Mouse (Mus musculus) kidney, embryonic 16.5 days (tissue): ENCODE measurements at regions not wholly inside any gene's neighbourhood (a gene's known extent, or its start where the extent isn't known, plus 50 kb on each side); places are given as distances from the start of the nearest gene placed in this dataset.

Experiments
- ATAC-seq: fragments of 200-750 bp; cut with Nextera tagmentation; 2 replicates; pipeline ENCODE4 v1.8.0; 2017; ENCODE audit warnings: moderate TSS enrichment; ENCODE audit not compliant: low FRiP score, low TSS enrichment
- H3K27ac ChIP-seq: fragments of 300-500 bp; sonication (generic); 2 replicates; pipeline ENCODE4 v1.5.1; 2014; ENCODE audit warnings: low read length
- H3K27me3 ChIP-seq: fragments of 300-500 bp; sonication (generic); 2 replicates; pipeline ENCODE4 v1.6.1; 2014; ENCODE audit warnings: low read length, control low read depth, mixed read lengths; ENCODE audit not compliant: insufficient read depth
- H3K36me3 ChIP-seq: fragments of 300-500 bp; sonication (generic); 2 replicates; pipeline ENCODE4 v1.6.1; 2014; ENCODE audit warnings: low read length, control low read depth, mixed read lengths; ENCODE audit not compliant: insufficient read depth
- H3K4me1 ChIP-seq: fragments of 300-500 bp; sonication (generic); 2 replicates; pipeline ENCODE4 v1.6.1; 2014; ENCODE audit warnings: low read length, control low read depth, mixed read lengths; ENCODE audit not compliant: insufficient read depth
- H3K4me2 ChIP-seq: fragments of 300-500 bp; sonication (generic); replicated peaks from 2 replicates; pipeline ENCODE4 v1.6.1; 2014; ENCODE audit warnings: low read depth, low read length
- H3K4me3 ChIP-seq: fragments of 300-500 bp; sonication (generic); 2 replicates; pipeline ENCODE4 v1.5.1; 2014; ENCODE audit warnings: mild to moderate bottlenecking, low read length
- H3K9ac ChIP-seq: fragments of 300-500 bp; sonication (generic); replicated peaks from 2 replicates; pipeline ENCODE4 v1.6.1; 2014; ENCODE audit warnings: low read length
- H3K9me3 ChIP-seq: fragments of 300-500 bp; sonication (generic); 2 replicates; pipeline ENCODE4 v1.6.1; 2016; ENCODE audit warnings: low read length, control low read depth
- WGBS: fragments of 180-500 bp; shearing (Covaris S2); extraction: QIAGEN DNeasy Blood & Tissue Kit; methylation state at CpG from one replicate; pipeline ENCODE4 v1.1.7; 2014; 5-methylcytosine and 5-hydroxymethylcytosine counted together

DNA sequence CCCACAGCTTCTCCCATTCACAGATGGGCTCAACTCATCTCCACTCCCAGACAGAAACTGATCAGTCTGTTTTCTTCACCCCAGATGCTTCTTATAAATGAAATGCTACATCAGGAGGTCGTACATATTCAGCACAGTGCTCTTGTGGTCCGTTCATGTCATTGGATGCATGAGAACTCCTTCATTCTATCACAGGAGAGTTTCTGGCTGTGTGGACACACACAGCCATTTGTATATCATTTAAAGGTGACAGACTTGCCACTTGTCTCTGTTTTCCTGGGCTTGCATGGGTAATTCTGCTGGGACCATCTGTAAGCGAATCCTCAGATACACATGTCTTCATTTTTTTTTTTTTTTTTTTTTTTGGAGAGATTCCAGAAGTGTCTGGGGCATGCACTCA, 85.7 kb downstream of the 4930426L09Rik start:
- Histone ChIP-seq H3K36me3 (no peaks in the 10 kb centered on the region), H3K9me3 (no peaks in the 10 kb centered on the region), H3K4me3 (no peak overlapping the region), H3K9ac (no peak overlapping the region), H3K4me2 (no peak overlapping the region), H3K27me3 (no peaks in the 10 kb centered on the region), H3K4me1 (no peaks in the 10 kb centered on the region), H3K27ac (no peak overlapping the region)
- ATAC-seq: no peak
- WGBS: 74% methylated on average over 3 of the region's 3 CpGs

DNA sequence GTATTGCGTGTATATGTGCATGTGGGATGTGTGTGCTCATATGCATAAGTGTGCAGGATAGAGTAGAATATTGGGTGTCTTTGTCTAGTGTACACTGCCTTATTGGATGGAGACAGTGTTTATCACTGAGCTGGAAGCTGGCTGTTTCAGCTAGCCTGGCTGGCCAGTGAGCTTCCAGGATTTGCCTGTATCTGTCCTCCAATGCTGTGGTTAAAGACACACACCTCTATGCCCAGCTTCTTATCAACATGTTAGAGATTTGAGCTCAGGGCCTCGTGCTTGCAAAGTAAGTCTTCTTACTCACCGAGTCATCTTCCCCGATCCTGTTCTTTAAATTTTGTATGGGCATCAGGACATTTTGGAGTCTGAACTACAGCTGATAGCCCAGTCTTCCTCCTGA, 87.0 kb downstream of the 4930426L09Rik start:
- 87% methylated on average over 4 of the region's 4 CpGs for WGBS
- ATAC-seq: no peak
- no peaks in the 10 kb centered on the region for H3K36me3 ChIP-seq

DNA sequence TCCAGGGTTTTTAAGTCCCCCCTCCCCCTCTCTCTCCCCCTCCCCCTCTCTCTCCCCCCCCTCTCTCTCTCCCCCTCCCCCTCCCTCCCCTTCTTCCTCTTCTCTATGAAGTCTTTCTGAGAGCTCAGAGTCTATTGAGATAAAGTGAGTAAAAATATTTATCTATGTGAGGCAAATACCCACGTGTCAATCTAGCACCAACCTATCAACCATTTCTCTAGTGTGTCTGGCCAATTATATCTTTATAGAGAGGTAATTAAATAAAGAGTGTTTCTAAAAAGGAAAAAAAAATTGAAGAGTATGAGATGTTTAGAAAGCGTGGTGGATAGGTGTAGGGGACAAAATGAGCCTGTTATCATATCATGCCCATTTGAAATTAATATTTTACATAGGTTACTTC, 88.0 kb downstream of the 4930426L09Rik start:
- no peak for ATAC-seq
- H3K9me3 ChIP-seq: 0 out of 2 replicates have a peak, but pooled peaks cover 3% of the 10 kb centered on the region
- H3K4me3 ChIP-seq: no peak overlapping the region
- no peak overlapping the region for H3K9ac ChIP-seq
- no peaks in the 10 kb centered on the region for H3K36me3 ChIP-seq
- H3K27me3 ChIP-seq: no peaks in the 10 kb centered on the region
- no peaks in the 10 kb centered on the region for H3K4me1 ChIP-seq
- no peak overlapping the region for H3K4me2 ChIP-seq
- no peak overlapping the region for H3K27ac ChIP-seq
- WGBS: 78% methylated on average over 2 of the region's 2 CpGs

More for the DNA sequence above, 87.0 kb downstream of the 4930426L09Rik start:
- Histone ChIP-seq H3K4me1 (no peaks in the 10 kb centered on the region), H3K9me3 (0 out of 2 replicates have a peak, but pooled peaks cover 3% of the 10 kb centered on the region), H3K9ac (no peak overlapping the region), H3K27me3 (no peaks in the 10 kb centered on the region), H3K4me3 (no peak overlapping the region), H3K4me2 (no peak overlapping the region), H3K27ac (no peak overlapping the region)

DNA sequence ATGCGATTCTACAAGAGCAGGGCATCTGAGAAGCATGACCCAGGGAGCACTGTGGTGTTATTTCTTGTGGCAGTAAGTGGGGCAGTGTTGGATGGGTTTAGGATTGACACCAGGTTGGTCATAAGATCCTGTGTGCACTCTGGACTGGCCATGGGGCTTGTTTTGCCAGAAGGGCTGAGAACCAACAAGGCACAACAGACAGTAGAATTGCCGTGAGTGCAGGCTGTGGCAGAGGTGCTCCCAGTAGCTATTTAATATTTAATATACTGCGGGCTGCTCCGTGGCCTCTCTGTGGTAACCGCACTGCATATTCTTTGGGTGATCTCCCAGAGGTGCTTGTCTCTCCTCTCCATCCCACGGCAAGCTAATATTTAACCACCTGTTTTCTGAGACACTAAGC, 88.5 kb downstream of the 4930426L09Rik start:
- ATAC-seq: no peak

DNA sequence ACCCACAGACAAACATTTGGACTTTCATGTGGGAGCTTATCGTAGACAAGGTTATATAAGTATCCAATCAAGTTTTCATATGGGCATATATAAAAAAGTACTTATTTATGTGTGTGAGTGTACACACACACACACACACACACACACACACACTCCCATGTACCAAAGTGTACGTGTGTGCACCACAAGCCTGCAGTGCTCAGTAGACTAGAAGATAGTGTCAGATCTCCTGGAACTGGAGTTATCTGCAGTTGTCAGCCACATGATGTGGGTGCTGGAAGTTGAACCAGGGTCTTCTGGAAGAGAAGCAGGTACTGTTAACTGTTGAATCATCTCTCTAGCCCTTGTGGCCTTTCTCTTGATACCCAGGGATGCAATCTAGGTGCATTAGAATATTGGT, 99.7 kb upstream of the Armc3 start:
- Histone ChIP-seq H3K27ac (no peak overlapping the region), H3K36me3 (no peaks in the 10 kb centered on the region), H3K4me3 (no peak overlapping the region), H3K27me3 (no peaks in the 10 kb centered on the region), H3K9me3 (no peaks in the 10 kb centered on the region), H3K4me2 (no peak overlapping the region), H3K9ac (no peak overlapping the region), H3K4me1 (no peaks in the 10 kb centered on the region)
- no peak for ATAC-seq
- 90% methylated on average over 2 of the region's 2 CpGs for WGBS

More for the DNA sequence above, 88.5 kb downstream of the 4930426L09Rik start:
- Histone ChIP-seq H3K4me3 (no peak overlapping the region), H3K4me2 (no peak overlapping the region), H3K9ac (no peak overlapping the region), H3K27ac (no peak overlapping the region), H3K27me3 (no peaks in the 10 kb centered on the region), H3K9me3 (0 out of 2 replicates have a peak, but pooled peaks cover 3% of the 10 kb centered on the region), H3K4me1 (no peaks in the 10 kb centered on the region), H3K36me3 (no peaks in the 10 kb centered on the region)
- 80% methylated on average over 6 of the region's 6 CpGs for WGBS

DNA sequence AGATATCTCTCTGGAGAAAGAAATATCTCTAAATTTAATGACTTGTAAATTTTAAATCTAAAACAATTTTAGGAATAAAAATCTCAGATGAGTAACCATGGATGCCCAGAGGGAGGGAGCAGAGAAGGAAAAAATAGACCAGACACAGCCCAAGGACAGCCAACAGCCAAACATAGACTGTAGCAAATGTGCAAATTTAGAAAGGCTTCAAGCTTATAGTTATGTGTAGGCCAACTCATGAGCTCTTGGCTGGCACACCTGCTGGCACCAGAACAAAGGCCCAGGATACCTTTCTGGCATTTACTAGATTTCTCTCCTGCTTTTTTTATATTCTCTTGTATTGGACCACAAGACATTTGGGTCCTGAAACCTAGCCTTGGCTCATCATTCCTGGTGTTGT, 90.3 kb upstream of the Armc3 start:
- H3K4me3 ChIP-seq: no peak overlapping the region
- ATAC-seq: no peak
- H3K4me2 ChIP-seq: no peak overlapping the region
- no peaks in the 10 kb centered on the region for H3K36me3 ChIP-seq
- no peaks in the 10 kb centered on the region for H3K4me1 ChIP-seq
- no peak overlapping the region for H3K9ac ChIP-seq
- H3K27me3 ChIP-seq: no peaks in the 10 kb centered on the region
- no peaks in the 10 kb centered on the region for H3K9me3 ChIP-seq
- H3K27ac ChIP-seq: no peak overlapping the region

DNA sequence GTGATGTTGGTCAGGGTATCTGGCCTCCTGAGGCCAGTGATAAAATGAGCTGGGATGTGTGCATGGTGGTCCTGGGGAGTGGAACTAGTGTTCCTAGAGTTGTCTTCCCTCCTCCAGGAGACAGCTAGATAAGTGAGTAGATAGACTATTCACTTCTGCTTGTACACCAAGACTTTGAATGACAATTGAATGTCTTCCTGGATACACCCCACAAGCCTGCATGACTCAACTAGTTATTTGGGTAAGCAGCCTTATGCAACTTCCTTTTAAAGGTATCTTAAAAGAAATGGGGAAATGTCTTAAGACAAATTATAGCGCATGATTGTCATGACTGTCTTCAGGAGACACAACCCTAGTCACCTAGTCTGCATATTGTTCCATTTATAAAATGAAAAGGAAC, 79.2 kb upstream of the Armc3 start:
- Histone ChIP-seq H3K9me3 (no peaks in the 10 kb centered on the region), H3K4me3 (no peak overlapping the region), H3K4me1 (no peaks in the 10 kb centered on the region), H3K9ac (no peak overlapping the region), H3K36me3 (no peaks in the 10 kb centered on the region), H3K4me2 (no peak overlapping the region), H3K27ac (no peak overlapping the region), H3K27me3 (no peaks in the 10 kb centered on the region)
- ATAC-seq: no peak
- WGBS: 91% methylated on average over 1 of the region's 1 CpGs

DNA sequence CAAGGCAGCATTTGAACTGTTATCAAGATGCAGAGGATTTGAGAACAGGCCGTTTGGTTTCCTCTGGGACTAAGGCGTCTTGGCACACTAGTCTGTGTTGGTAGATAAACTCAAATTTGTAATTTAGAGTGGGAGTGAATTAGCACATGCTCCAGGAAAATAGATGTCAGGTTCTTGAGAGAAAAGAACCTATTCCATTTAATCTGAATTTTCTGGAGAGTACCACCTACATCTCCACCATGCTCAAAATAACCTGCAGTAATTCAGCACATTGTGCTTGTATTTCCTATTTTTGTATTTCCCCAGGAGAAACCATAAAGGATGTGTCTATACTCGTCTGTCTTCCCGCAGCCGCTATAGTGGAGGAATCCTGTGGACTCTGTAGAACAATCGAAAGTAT, 66.2 kb upstream of the Armc3 start:
- Histone ChIP-seq H3K36me3 (no peaks in the 10 kb centered on the region), H3K4me1 (no peaks in the 10 kb centered on the region), H3K9me3 (no peaks in the 10 kb centered on the region), H3K27me3 (no peaks in the 10 kb centered on the region), H3K4me3 (no peak overlapping the region), H3K27ac (no peak overlapping the region), H3K4me2 (no peak overlapping the region), H3K9ac (no peak overlapping the region)
- 80% methylated on average over 6 of the region's 6 CpGs for WGBS
- no peak for ATAC-seq

DNA sequence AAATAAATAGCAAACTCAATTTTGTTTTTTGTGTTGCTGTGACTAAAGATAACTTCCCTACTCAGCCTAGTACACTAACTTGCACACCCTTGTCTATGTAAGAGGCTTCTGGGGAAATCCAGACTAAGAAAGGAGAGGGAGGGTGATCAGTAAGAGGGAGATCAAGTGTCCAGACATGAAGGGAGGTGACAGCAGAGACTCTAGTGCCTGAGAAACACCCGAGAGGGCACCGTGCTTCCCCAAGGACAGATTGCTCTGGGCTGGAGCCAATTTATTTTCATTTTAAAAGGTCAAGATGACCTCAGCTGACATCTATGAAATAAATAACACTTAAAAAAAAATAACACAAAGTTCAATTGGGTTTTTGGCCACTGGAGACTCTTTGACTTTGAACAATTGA, 56.5 kb upstream of the Armc3 start:
- Histone ChIP-seq H3K9ac (no peak overlapping the region), H3K4me3 (no peak overlapping the region), H3K4me1 (no peaks in the 10 kb centered on the region), H3K27me3 (no peaks in the 10 kb centered on the region), H3K9me3 (no peaks in the 10 kb centered on the region), H3K36me3 (no peaks in the 10 kb centered on the region), H3K4me2 (no peak overlapping the region), H3K27ac (no peak overlapping the region)
- ATAC-seq: no peak
- WGBS: 12% methylated on average over 2 of the region's 2 CpGs

DNA sequence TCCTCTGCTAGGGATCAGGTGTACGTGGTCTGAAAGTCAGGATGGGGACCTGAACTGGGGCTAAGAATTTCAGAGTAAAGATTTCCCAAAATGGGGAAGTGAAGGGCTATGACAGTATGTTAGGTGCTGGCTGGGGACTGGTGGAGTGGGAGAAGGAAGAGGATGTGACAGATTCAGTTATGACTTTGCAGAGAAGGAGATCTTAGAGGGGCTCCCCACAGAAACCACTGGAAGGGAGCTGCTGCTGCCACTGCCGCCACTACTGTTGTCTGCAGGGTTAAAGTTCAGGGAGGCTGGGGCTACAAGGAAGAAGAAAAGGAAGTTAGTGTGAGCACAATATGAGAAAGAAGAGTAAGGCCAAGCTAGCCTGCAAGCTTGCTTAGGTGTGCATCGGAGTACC, 53.7 kb upstream of the Armc3 start:
- Histone ChIP-seq H3K9me3 (no peaks in the 10 kb centered on the region), H3K9ac (no peak overlapping the region), H3K27ac (no peak overlapping the region), H3K4me1 (no peaks in the 10 kb centered on the region), H3K27me3 (no peaks in the 10 kb centered on the region), H3K4me2 (no peak overlapping the region), H3K4me3 (no peak overlapping the region), H3K36me3 (no peaks in the 10 kb centered on the region)
- 73% methylated on average over 3 of the region's 3 CpGs for WGBS
- ATAC-seq: no peak

DNA sequence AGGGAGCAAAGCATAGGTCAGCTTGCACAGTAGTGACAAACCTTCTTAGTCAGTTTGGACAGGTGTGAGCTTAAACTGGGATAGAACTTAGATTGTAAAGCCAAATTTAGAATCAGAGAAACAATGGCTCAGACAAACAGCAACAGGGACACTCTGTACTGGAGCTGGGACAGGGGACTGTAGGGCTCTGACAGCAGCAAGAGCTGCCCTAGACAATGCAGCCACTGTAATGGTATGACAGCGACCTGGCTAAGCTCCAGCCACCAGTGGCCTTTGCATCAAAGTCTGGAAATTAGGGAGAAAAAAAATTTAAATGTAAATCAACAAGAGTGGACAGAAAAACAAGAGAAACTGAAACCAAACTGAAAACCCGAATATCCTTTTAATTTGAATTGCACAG, 53.2 kb upstream of the Armc3 start:
- Histone ChIP-seq H3K9ac (no peak overlapping the region), H3K9me3 (no peaks in the 10 kb centered on the region), H3K4me2 (no peak overlapping the region), H3K27me3 (no peaks in the 10 kb centered on the region), H3K36me3 (no peaks in the 10 kb centered on the region), H3K27ac (no peak overlapping the region), H3K4me3 (no peak overlapping the region), H3K4me1 (no peaks in the 10 kb centered on the region)
- peak; percentile 80; the same call in 1 of the 2 replicates for ATAC-seq
- 49% methylated on average over 2 of the region's 2 CpGs for WGBS
